Mouse (Mus musculus) stomach, postnatal 0 days (tissue): ENCODE measurements around the gene Cmpk2. TPM values are rescaled to one million over a fixed set of nuclear protein-coding genes. Genes with fewer than 3 reads are reported as not detected.
A peak's percentile ranks its signal among the peaks of the same experiment; 100 is the strongest.

Experiments
- ATAC-seq: fragments of 200-750 bp; cut with Nextera tagmentation; 2 replicates; pipeline ENCODE4 v1.8.0; 2017; ENCODE audit not compliant: low FRiP score, low TSS enrichment
- DNase-seq: peaks from one replicate; pipeline ENCODE4 v3.0.0-alpha.2; 2016; ENCODE audit warnings: low spot score
- H3K27ac ChIP-seq: fragments of 300-500 bp; sonication (generic); replicated peaks from 2 replicates; pipeline ENCODE4 v1.5.1; 2014; ENCODE audit warnings: mild to moderate bottlenecking, control low read depth
- H3K27me3 ChIP-seq: fragments of 300-500 bp; sonication (generic); 2 replicates; pipeline ENCODE4 v1.6.1; 2014; ENCODE audit warnings: low read length; ENCODE audit not compliant: control insufficient read depth, insufficient read depth
- H3K36me3 ChIP-seq: fragments of 300-500 bp; sonication (generic); 2 replicates; pipeline ENCODE4 v1.6.1; 2014; ENCODE audit warnings: low read length, mixed read lengths; ENCODE audit not compliant: control insufficient read depth, insufficient read depth
- H3K4me1 ChIP-seq: fragments of 300-500 bp; sonication (generic); replicated peaks from 2 replicates; pipeline ENCODE4 v1.6.1; 2014; ENCODE audit warnings: antibody characterized with exemption; ENCODE audit not compliant: control insufficient read depth, insufficient read depth
- H3K4me2 ChIP-seq: fragments of 300-500 bp; sonication (generic); replicated peaks from 2 replicates; pipeline ENCODE4 v1.6.1; 2014; ENCODE audit warnings: low read depth, mild to moderate bottlenecking, control low read depth, moderate library complexity
- H3K4me3 ChIP-seq: fragments of 300-500 bp; sonication (generic); 2 replicates; pipeline ENCODE4 v1.5.1; 2014; ENCODE audit warnings: low read depth, low read length, control low read depth
- H3K9ac ChIP-seq: fragments of 300-500 bp; sonication (generic); 2 replicates; pipeline ENCODE4 v1.6.1; 2014; ENCODE audit warnings: mild to moderate bottlenecking, low read length, control low read depth, mixed read lengths
- H3K9me3 ChIP-seq: fragments of 300-500 bp; sonication (generic); 2 replicates; pipeline ENCODE4 v1.6.1; 2016; ENCODE audit warnings: low read length; ENCODE audit not compliant: control insufficient read depth
- CTCF ChIP-seq: IDR thresholded peaks from 2 replicates; pipeline ENCODE4 v1.5.1; 2016; ENCODE audit warnings: antibody characterized with exemption, low read depth, mild to moderate bottlenecking, moderate library complexity
- EP300 ChIP-seq: optimal IDR thresholded peaks from 2 replicates; pipeline ENCODE3; 2016; ENCODE audit warnings: antibody characterized with exemption
- WGBS: fragments of 180-500 bp; shearing (Covaris S2); extraction: QIAGEN DNeasy Blood & Tissue Kit; methylation state at CpG from one replicate; pipeline ENCODE4 v1.1.7; 2014; 5-methylcytosine and 5-hydroxymethylcytosine counted together
- polyA plus RNA-seq: library from polyadenylated mRNA; unstranded; fragments of >200 nt; fragmentation: Nextera tagmentation; extraction: Ambion mirVana; gene quantifications from 2 replicates; pipeline ENCODE4 v1.2.1, GENCODE M21; 2015

Gene Cmpk2
- polyA plus RNA-seq, 1 experiment from 2014 or later: 2.9 TPM

DNA sequence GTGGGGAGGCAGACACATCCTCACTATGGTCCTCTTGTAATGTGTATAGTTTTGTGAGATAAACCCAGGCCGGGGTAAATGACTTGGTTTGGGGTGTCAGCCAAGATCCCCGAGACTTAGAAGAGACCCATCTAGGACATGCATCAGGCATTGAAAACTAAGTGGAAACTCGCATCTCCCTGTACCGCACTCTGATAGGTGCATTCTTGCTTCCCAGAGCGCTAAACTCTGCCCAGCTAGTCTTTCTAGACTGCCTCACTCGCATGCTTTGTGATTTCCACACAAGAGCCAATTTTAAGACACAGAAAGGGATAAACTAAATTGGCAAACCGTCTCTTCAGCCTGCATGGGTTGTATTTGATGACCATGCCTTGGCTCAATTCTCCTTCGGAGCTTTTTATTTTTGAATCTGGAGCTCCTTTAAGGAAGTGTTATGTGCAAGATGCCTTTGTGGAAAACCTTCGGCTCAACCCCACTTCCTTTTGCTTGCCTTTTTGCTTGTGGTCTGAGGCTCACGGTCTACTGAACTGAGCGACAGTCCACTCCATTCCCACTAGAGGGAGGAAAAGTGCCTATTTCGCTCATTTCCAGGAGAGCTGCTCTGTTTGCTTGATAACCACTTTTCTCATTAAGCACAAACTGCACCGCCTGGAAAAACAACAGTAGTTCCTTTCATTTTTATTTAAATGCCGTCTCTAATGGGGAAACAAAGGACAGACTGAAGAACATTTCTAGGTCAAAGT is 19.0 kb downstream of the Cmpk2 start:
- TF ChIP-seq EP300: no peak
- peak; percentile 73 for TF ChIP-seq CTCF
- no peak overlapping the region for H3K4me2 ChIP-seq
- DNase-seq: peak; percentile 21
- H3K4me1 ChIP-seq: no peaks in the 10 kb centered on the region
- no peak overlapping the region for H3K27ac ChIP-seq
- H3K36me3 ChIP-seq: no peaks in the 10 kb centered on the region
- H3K9me3 ChIP-seq: no peaks in the 10 kb centered on the region
- 47% methylated on average over 14 of the region's 14 CpGs for WGBS
- no peak for ATAC-seq
- no peak overlapping the region for H3K9ac ChIP-seq
- no peaks in the 10 kb centered on the region for H3K27me3 ChIP-seq
- H3K4me3 ChIP-seq: no peak overlapping the region

DNA sequence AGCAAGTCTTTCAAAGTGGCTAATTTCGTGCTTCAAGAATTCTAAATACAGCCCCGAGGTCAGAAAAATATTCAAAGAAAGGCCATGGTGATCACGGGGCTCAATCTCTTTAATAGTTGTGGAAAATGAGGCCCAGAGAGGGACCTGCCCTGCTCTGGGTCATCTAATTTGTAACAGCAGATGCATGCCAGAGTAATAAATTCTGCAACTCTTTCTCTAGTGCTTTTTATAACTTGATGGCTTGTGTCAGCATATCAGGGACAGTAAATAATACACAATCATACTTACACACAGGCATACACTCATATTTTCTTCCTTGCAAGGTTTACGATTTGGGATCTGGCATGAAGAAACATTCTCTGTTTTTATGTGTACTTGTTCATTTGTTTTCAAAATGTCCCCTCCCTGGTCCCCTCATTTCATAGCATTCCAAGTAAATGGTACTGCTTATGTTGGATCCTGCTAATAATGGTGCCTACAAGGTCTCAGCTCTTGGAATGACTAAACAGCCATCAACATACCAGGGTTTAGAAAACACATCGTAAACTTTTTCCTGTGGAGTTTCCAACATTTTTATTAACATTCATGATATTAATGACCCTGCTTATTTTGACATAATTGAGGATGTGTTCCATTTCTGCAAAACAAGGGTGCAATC is 19.7 kb downstream of the Cmpk2 start:
- 53% methylated on average over 5 of the region's 5 CpGs for WGBS
- DNase-seq (no peak), ATAC-seq (no peak)
- Histone ChIP-seq H3K27me3 (no peaks in the 10 kb centered on the region), H3K4me3 (no peak overlapping the region), H3K27ac (no peak overlapping the region), H3K9me3 (no peaks in the 10 kb centered on the region), H3K9ac (no peak overlapping the region), H3K4me1 (no peaks in the 10 kb centered on the region), H3K4me2 (no peak overlapping the region), H3K36me3 (no peaks in the 10 kb centered on the region)
- TF ChIP-seq CTCF (no peak), EP300 (no peak)

DNA sequence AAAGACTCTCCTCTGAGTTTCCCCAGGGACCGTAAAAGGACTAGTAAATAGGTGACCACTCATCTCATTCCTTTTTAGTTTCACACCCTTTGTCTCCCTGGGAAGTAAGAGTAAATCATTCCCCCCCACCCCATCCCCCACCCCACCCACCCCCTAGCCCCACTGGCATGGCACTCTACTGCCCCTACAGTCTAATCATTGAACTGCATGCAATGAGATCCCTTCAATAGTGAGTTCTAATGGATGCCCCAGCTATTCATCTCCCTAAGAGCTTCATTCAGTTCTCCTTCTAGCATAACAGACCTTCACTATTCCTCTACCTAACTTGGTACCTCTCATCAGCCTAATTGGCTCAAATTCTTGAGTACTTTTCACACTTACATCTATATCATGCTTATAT is 20.9 kb downstream of the Cmpk2 start:
- WGBS: 88% methylated on average over 1 of the region's 1 CpGs
- no peaks in the 10 kb centered on the region for H3K9me3 ChIP-seq
- H3K4me1 ChIP-seq: no peaks in the 10 kb centered on the region
- H3K4me3 ChIP-seq: no peak overlapping the region
- H3K9ac ChIP-seq: no peak overlapping the region
- H3K27ac ChIP-seq: no peak overlapping the region
- ATAC-seq (no peak), DNase-seq (no peak)
- no peaks in the 10 kb centered on the region for H3K36me3 ChIP-seq
- TF ChIP-seq CTCF (peak; percentile 53), EP300 (no peak)
- no peak overlapping the region for H3K4me2 ChIP-seq
- H3K27me3 ChIP-seq: no peaks in the 10 kb centered on the region

- Histone ChIP-seq H3K4me2 (no peak overlapping the region), H3K27ac (no peak overlapping the region), H3K27me3 (no peaks in the 10 kb centered on the region), H3K9ac (no peak overlapping the region), H3K4me1 (no peaks in the 10 kb centered on the region), H3K36me3 (no peaks in the 10 kb centered on the region), H3K9me3 (no peaks in the 10 kb centered on the region), H3K4me3 (no peak overlapping the region)
- ATAC-seq (no peak), DNase-seq (no peak)
- TF ChIP-seq EP300 (no peak), CTCF (no peak)
- WGBS: 91% methylated on average over 3 of the region's 3 CpGs
These were observed 32.0 kb downstream of the Cmpk2 start for GRCm38 (mm10) chr12:26501042-26501441.

- Histone ChIP-seq H3K4me1 (no peaks in the 10 kb centered on the region), H3K27me3 (no peaks in the 10 kb centered on the region), H3K9ac (no peak overlapping the region), H3K36me3 (no peaks in the 10 kb centered on the region), H3K9me3 (no peaks in the 10 kb centered on the region), H3K4me3 (no peak overlapping the region), H3K27ac (no peak overlapping the region), H3K4me2 (no peak overlapping the region)
- TF ChIP-seq CTCF (no peak), EP300 (no peak)
- ATAC-seq: no peak
- DNase-seq: no peak
- 76% methylated on average over 4 of the region's 4 CpGs for WGBS
These were observed 42.0 kb downstream of the Cmpk2 start for GRCm38 (mm10) chr12:26510971-26511370.

DNA sequence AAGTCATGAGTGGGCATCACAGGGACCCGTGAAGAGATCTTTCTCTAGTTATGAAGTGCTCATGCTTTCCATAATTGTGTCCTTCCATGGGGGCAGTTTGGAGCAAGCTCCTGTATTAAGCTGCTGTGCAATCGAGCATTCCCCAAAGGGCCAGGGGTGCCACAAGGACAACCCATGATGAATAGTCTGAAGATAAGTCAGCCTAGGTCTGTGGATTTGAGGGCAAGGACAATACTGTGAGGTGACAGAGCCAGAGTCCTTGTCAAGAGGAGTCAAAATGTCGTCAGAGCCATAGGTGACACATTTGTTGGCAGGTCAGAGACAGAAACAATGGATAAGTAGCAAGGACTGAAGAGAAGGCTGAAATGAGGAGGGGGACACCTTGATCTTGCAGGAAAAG is 49.2 kb downstream of the Cmpk2 start:
- Histone ChIP-seq H3K9me3 (no peaks in the 10 kb centered on the region), H3K4me2 (no peak overlapping the region), H3K27me3 (no peaks in the 10 kb centered on the region), H3K36me3 (no peaks in the 10 kb centered on the region), H3K4me3 (no peak overlapping the region), H3K4me1 (no peaks in the 10 kb centered on the region), H3K27ac (no peak overlapping the region), H3K9ac (no peak overlapping the region)
- ATAC-seq: no peak
- TF ChIP-seq CTCF (no peak), EP300 (no peak)
- no peak for DNase-seq
- 78% methylated on average over 3 of the region's 3 CpGs for WGBS
